Mouse (Mus musculus) olfactory bulb, adult 2 months (tissue): ENCODE results near the gene Ccn2. TPM values are rescaled to one million over a fixed set of nuclear protein-coding genes. Genes with fewer than 3 reads are reported as not detected.
A peak's percentile ranks its signal among the peaks of the same experiment; 100 is the strongest.

Experiments
- H3K27ac ChIP-seq: fragments of 200-500 bp; 2 replicates; pipeline ENCODE4 v1.5.1; 2012; ENCODE audit warnings: low read depth, low read length; ENCODE audit not compliant: insufficient read depth
- H3K4me1 ChIP-seq: fragments of 200-500 bp; 2 replicates; pipeline ENCODE4 v1.6.1; 2012; ENCODE audit warnings: low read length; ENCODE audit not compliant: control insufficient read depth, insufficient read depth
- H3K4me3 ChIP-seq: fragments of 200-500 bp; 2 replicates; pipeline ENCODE4 v1.5.1; 2012; ENCODE audit warnings: mild to moderate bottlenecking, low read depth, low read length, moderate library complexity; ENCODE audit not compliant: insufficient read depth
- CTCF ChIP-seq: fragments of 200-500 bp; IDR thresholded peaks from 2 replicates; pipeline ENCODE4 v1.5.1; 2012; ENCODE audit warnings: low read depth, mild to moderate bottlenecking, low read length, moderate library complexity; ENCODE audit not compliant: insufficient read depth
- POLR2A ChIP-seq: fragments of 200-500 bp; IDR thresholded peaks from 2 replicates; pipeline ENCODE4 v1.6.1; 2012; ENCODE audit warnings: mild to moderate bottlenecking, low read depth, low read length, moderate library complexity; ENCODE audit not compliant: insufficient read depth
- WGBS: fragments of 180-500 bp; shearing (Covaris S2); methylation state at CpG from one replicate; pipeline ENCODE4 v1.1.7; 2018; 5-methylcytosine and 5-hydroxymethylcytosine counted together
- polyA plus RNA-seq: library from polyadenylated mRNA; stranded (reverse); fragments of >200 nt; gene quantifications from 2 replicates; pipeline ENCODE4 v1.2.4, GENCODE M21; 2012; ENCODE audit warnings: low replicate concordance; ENCODE audit not compliant: missing spikeins, insufficient read depth, insufficient read length

The Ccn2 gene
- polyA plus RNA-seq, 1 experiment, result not detected

GRCm38 (mm10) chr10:24621572-24621971 lies 26.3 kb downstream of the Ccn2 start:
- H3K4me1 ChIP-seq, result no peaks in the 10 kb centered on the region
- WGBS, result 35% methylated on average over 9 of the region's 9 CpGs
- no peak overlapping the region for H3K4me3 ChIP-seq
- H3K27ac ChIP-seq, result no peak overlapping the region
- TF ChIP-seq POLR2A, result no peak
- peak; percentile 82 for TF ChIP-seq CTCF

GRCm38 (mm10) chr10:24622586-24622985 lies 27.3 kb downstream of the Ccn2 start:
- Histone ChIP-seq H3K4me3 (no peak overlapping the region), H3K4me1 (no peaks in the 10 kb centered on the region), H3K27ac (no peak overlapping the region)
- TF ChIP-seq POLR2A (no peak), CTCF (peak; percentile 58)
- 37% methylated on average over 7 of the region's 7 CpGs for WGBS

DNA sequence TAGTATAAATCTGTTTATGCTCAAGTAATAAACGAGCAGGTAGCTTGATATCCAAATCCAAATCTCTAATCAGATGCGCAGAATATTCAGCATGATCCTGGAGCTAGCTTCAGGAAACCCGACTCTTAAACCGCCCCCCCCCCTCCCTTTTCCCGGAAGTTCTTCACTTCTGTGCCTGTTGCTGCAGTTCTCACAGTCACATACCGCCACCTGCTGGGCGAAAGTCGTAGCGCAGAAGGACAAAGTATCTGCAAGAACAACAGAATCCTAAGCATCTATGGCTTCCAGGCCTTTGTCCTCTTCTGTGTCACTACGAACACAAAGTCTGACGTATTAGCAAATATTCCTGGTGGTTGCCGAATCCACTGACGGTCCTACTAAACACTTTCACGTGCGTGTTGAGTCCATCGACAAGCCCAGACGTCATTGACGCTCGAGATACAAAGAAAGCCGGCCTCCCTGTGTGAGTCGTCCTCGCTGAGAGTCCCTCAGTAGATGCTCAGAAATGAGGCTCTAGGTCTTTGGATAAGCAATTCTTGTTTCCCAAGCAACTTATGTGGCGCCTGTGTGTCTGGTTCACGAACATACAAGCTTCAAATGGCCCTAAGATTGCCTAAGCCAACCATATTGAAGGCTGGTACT lies 29.9 kb downstream of the Ccn2 start:
- no peaks in the 10 kb centered on the region for H3K4me1 ChIP-seq
- 34% methylated on average over 24 of the region's 24 CpGs for WGBS
- TF ChIP-seq CTCF (peak; percentile 70), POLR2A (no peak)
- H3K27ac ChIP-seq, result no peak overlapping the region
- H3K4me3 ChIP-seq, result no peak overlapping the region

- H3K4me1 ChIP-seq, result no peaks in the 10 kb centered on the region
- WGBS, result 74% methylated on average over 12 of the region's 12 CpGs
- TF ChIP-seq CTCF, result no peak
- TF ChIP-seq POLR2A, result no peak
- H3K4me3 ChIP-seq, result no peak overlapping the region
- no peak overlapping the region for H3K27ac ChIP-seq
Measured at GRCm38 (mm10) chr10:24627262-24627661, 32.0 kb downstream of the Ccn2 start.

DNA sequence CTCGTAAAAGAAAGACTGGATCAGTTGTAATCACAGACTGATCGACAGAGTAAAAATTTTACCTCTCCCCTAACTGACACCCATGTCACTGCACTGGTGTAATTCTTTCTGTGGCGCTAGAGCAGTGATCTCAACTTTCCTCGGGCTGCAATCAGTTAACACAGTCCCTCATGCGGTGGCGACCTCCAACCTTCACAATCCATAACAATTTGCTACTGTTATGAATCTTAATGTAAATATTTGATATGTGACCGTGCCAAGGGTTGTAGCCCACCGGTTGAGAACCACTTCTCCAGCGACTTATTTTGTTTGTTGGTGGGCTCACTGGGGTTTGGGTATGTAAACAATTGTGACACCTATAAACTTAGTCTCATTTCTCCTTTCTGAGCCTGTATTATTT lies 33.2 kb downstream of the Ccn2 start:
- no peaks in the 10 kb centered on the region for H3K4me1 ChIP-seq
- WGBS, result 87% methylated on average over 9 of the region's 9 CpGs
- no peak overlapping the region for H3K27ac ChIP-seq
- TF ChIP-seq POLR2A, result no peak
- no peak for TF ChIP-seq CTCF
- no peak overlapping the region for H3K4me3 ChIP-seq

GRCm38 (mm10) chr10:24629086-24629720 lies 34.0 kb downstream of the Ccn2 start:
- no peak overlapping the region for H3K4me3 ChIP-seq
- 90% methylated on average over 9 of the region's 9 CpGs for WGBS
- H3K27ac ChIP-seq, result no peak overlapping the region
- no peaks in the 10 kb centered on the region for H3K4me1 ChIP-seq
- TF ChIP-seq CTCF (no peak), POLR2A (no peak)

DNA sequence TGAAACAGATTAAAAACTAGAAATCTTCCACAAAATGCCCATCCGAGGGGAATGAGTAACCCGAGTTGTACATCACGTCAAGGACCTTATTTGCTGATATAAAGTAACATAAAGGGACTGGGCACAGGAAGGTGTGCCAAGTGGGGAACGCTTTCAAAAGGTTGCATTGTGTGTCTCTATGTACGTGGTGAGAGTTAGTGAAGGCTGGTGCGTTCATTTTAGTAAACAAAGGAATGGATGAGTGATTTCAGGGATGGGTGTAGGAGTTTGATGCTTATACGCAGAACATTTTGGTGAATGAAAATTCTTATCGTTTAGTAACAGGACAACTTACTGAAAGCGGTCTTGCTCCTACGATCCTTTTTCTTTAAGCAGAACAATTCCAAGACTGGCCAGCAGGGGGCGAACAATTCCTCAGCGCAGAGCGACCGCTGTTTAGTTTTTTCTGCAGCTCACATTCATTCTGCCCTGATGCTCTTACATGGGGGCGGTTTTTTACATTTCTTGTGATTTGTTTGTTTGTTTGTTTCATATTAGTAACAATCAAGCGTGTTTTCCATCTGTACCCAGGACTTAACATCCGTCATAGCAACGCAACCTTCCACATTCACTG lies 35.3 kb downstream of the Ccn2 start:
- 17% methylated on average over 18 of the region's 18 CpGs for WGBS
- peak; percentile 63; the same call in 1 of the 2 replicates for TF ChIP-seq CTCF
- no peak for TF ChIP-seq POLR2A
- H3K4me1 ChIP-seq, result no peaks in the 10 kb centered on the region
- no peak overlapping the region for H3K4me3 ChIP-seq
- no peak overlapping the region for H3K27ac ChIP-seq

GRCm38 (mm10) chr10:24631122-24631521 lies 35.9 kb downstream of the Ccn2 start:
- no peak overlapping the region for H3K4me3 ChIP-seq
- no peak overlapping the region for H3K27ac ChIP-seq
- whole genome bisulfite sequencing, result 93% methylated on average over 5 of the region's 5 CpGs
- TF ChIP-seq CTCF, result no peak
- no peak for TF ChIP-seq POLR2A
- no peaks in the 10 kb centered on the region for H3K4me1 ChIP-seq

GRCm38 (mm10) chr10:24634288-24634687 lies 39.0 kb downstream of the Ccn2 start:
- no peaks in the 10 kb centered on the region for H3K4me1 ChIP-seq
- no peak overlapping the region for H3K4me3 ChIP-seq
- WGBS, result 54% methylated on average over 9 of the region's 9 CpGs
- TF ChIP-seq CTCF, result no peak
- TF ChIP-seq POLR2A, result no peak
- no peak overlapping the region for H3K27ac ChIP-seq

- Histone ChIP-seq H3K27ac (no peak overlapping the region), H3K4me1 (no peaks in the 10 kb centered on the region), H3K4me3 (no peak overlapping the region)
- TF ChIP-seq POLR2A (no peak), CTCF (no peak)
- WGBS, result 89% methylated on average over 11 of the region's 11 CpGs
Measured at GRCm38 (mm10) chr10:24635331-24635815, 40.1 kb downstream of the Ccn2 start.
